Mouse (Mus musculus) neural tube, embryonic 11.5 days (tissue): ENCODE results near the gene Olfr523. TPM values are rescaled to one million over a fixed set of nuclear protein-coding genes. Genes with fewer than 3 reads are reported as not detected.

Experiments
- ATAC-seq: fragments of 200-750 bp; cut with Nextera tagmentation; 2 replicates; pipeline ENCODE4 v1.8.0; 2017; ENCODE audit warnings: moderate number of reproducible peaks, mild to moderate bottlenecking, moderate TSS enrichment, moderate library complexity; ENCODE audit not compliant: insufficient read depth, low FRiP score, low TSS enrichment
- DNase-seq: peaks from one replicate; pipeline ENCODE4 v3.0.0-alpha.2; 2015; ENCODE audit warnings: low spot score
- H3K27ac ChIP-seq: fragments of 300-500 bp; sonication (generic); 2 replicates; pipeline ENCODE4 v1.5.1; 2014; ENCODE audit warnings: low read depth, mild to moderate bottlenecking, low read length
- H3K27me3 ChIP-seq: fragments of 300-500 bp; sonication (generic); 2 replicates; pipeline ENCODE4 v1.6.1; 2014; ENCODE audit warnings: mild to moderate bottlenecking, low read length, mixed read lengths; ENCODE audit not compliant: control insufficient read depth, insufficient read depth
- H3K36me3 ChIP-seq: fragments of 300-500 bp; sonication (generic); 2 replicates; pipeline ENCODE4 v1.6.1; 2014; ENCODE audit warnings: mild to moderate bottlenecking, low read length, moderate library complexity, mixed read lengths; ENCODE audit not compliant: control insufficient read depth, insufficient read depth
- H3K4me1 ChIP-seq: fragments of 300-500 bp; sonication (generic); 2 replicates; pipeline ENCODE4 v1.6.1; 2014; ENCODE audit warnings: low read length, mixed read lengths; ENCODE audit not compliant: control insufficient read depth, insufficient read depth
- H3K4me2 ChIP-seq: fragments of 300-500 bp; sonication (generic); 2 replicates; pipeline ENCODE4 v1.6.1; 2014; ENCODE audit warnings: low read depth, mild to moderate bottlenecking, moderate library complexity
- H3K4me3 ChIP-seq: fragments of 300-500 bp; sonication (generic); 2 replicates; pipeline ENCODE4 v1.5.1; 2014; ENCODE audit warnings: low read depth, low read length
- H3K9ac ChIP-seq: fragments of 300-500 bp; sonication (generic); 2 replicates; pipeline ENCODE4 v1.6.1; 2014; ENCODE audit warnings: mild to moderate bottlenecking, low read length
- H3K9me3 ChIP-seq: fragments of 300-500 bp; sonication (generic); 2 replicates; pipeline ENCODE4 v1.6.1; 2016; ENCODE audit warnings: low read length; ENCODE audit not compliant: control insufficient read depth
- WGBS: fragments of 180-500 bp; shearing (Covaris S2); extraction: QIAGEN DNeasy Blood & Tissue Kit; methylation state at CpG from one replicate; pipeline ENCODE4 v1.1.7; 2014; 5-methylcytosine and 5-hydroxymethylcytosine counted together
- polyA plus RNA-seq: library from polyadenylated mRNA; unstranded; fragments of >200 nt; fragmentation: Nextera tagmentation; extraction: Ambion mirVana; gene quantifications from 2 replicates; pipeline ENCODE4 v1.2.1, GENCODE M21; 2014

The Olfr523 gene
- polyA plus RNA-seq, 1 experiment from 2014 or later, result not detected

- Histone ChIP-seq H3K27ac (no peak overlapping the region), H3K4me3 (no peak overlapping the region), H3K9ac (no peak overlapping the region), H3K4me2 (no peak overlapping the region), H3K36me3 (no peaks in the 10 kb centered on the region), H3K9me3 (no peaks in the 10 kb centered on the region), H3K4me1 (no peaks in the 10 kb centered on the region), H3K27me3 (no peaks in the 10 kb centered on the region)
- no peak for ATAC-seq
- WGBS, result 85% methylated on average over 7 of the region's 7 CpGs
- DNase-seq, result no peak
Observed at GRCm38 (mm10) chr7:140187721-140188390, 14.8 kb downstream of the Olfr523 start.

- DNase-seq (no peak), ATAC-seq (no peak)
- Histone ChIP-seq H3K9me3 (no peaks in the 10 kb centered on the region), H3K4me2 (no peak overlapping the region), H3K4me3 (no peak overlapping the region), H3K27me3 (no peaks in the 10 kb centered on the region), H3K9ac (no peak overlapping the region), H3K27ac (no peak overlapping the region), H3K36me3 (no peaks in the 10 kb centered on the region), H3K4me1 (no peaks in the 10 kb centered on the region)
- WGBS, result 65% methylated on average over 4 of the region's 4 CpGs
Observed at GRCm38 (mm10) chr7:140188391-140189328, 15.6 kb downstream of the Olfr523 start.

GRCm38 (mm10) chr7:140190435-140190834 is 17.4 kb downstream of the Olfr523 start:
- Histone ChIP-seq H3K4me1 (no peaks in the 10 kb centered on the region), H3K9me3 (no peaks in the 10 kb centered on the region), H3K9ac (no peak overlapping the region), H3K4me2 (no peak overlapping the region), H3K36me3 (no peaks in the 10 kb centered on the region), H3K27me3 (no peaks in the 10 kb centered on the region), H3K4me3 (no peak overlapping the region), H3K27ac (no peak overlapping the region)
- WGBS, result 86% methylated on average over 1 of the region's 1 CpGs
- ATAC-seq, result no peak
- DNase-seq, result no peak

GRCm38 (mm10) chr7:140192445-140192844 is 19.4 kb downstream of the Olfr523 start:
- ATAC-seq, result no peak
- Histone ChIP-seq H3K9ac (no peak overlapping the region), H3K27ac (no peak overlapping the region), H3K4me1 (no peaks in the 10 kb centered on the region), H3K9me3 (no peaks in the 10 kb centered on the region), H3K4me2 (no peak overlapping the region), H3K27me3 (no peaks in the 10 kb centered on the region), H3K4me3 (no peak overlapping the region), H3K36me3 (no peaks in the 10 kb centered on the region)
- WGBS, result 59% methylated on average over 2 of the region's 2 CpGs
- no peak for DNase-seq

GRCm38 (mm10) chr7:140192851-140193250 is 19.8 kb downstream of the Olfr523 start:
- Histone ChIP-seq H3K36me3 (no peaks in the 10 kb centered on the region), H3K9ac (no peak overlapping the region), H3K4me1 (no peaks in the 10 kb centered on the region), H3K4me2 (no peak overlapping the region), H3K9me3 (no peaks in the 10 kb centered on the region), H3K27ac (no peak overlapping the region), H3K27me3 (no peaks in the 10 kb centered on the region), H3K4me3 (no peak overlapping the region)
- WGBS, result 83% methylated on average over 2 of the region's 2 CpGs
- DNase-seq (no peak), ATAC-seq (no peak)

- H3K27me3 ChIP-seq, result no peaks in the 10 kb centered on the region
- no peak overlapping the region for H3K4me2 ChIP-seq
- DNase-seq, result no peak
- H3K36me3 ChIP-seq, result no peaks in the 10 kb centered on the region
- H3K9ac ChIP-seq, result no peak overlapping the region
- no peak overlapping the region for H3K27ac ChIP-seq
- no peaks in the 10 kb centered on the region for H3K4me1 ChIP-seq
- H3K4me3 ChIP-seq, result no peak overlapping the region
- WGBS, result 90% methylated on average over 4 of the region's 4 CpGs
- H3K9me3 ChIP-seq, result no peaks in the 10 kb centered on the region
- no peak for ATAC-seq
Observed at GRCm38 (mm10) chr7:140194031-140194430, 21.0 kb downstream of the Olfr523 start.

GRCm38 (mm10) chr7:140196002-140196401 is 23.0 kb downstream of the Olfr523 start:
- no peak overlapping the region for H3K4me3 ChIP-seq
- H3K9me3 ChIP-seq, result no peaks in the 10 kb centered on the region
- no peaks in the 10 kb centered on the region for H3K27me3 ChIP-seq
- no peak overlapping the region for H3K4me2 ChIP-seq
- 87% methylated on average over 8 of the region's 8 CpGs for WGBS
- H3K27ac ChIP-seq, result no peak overlapping the region
- no peaks in the 10 kb centered on the region for H3K4me1 ChIP-seq
- H3K9ac ChIP-seq, result no peak overlapping the region
- ATAC-seq (no peak), DNase-seq (no peak)
- no peaks in the 10 kb centered on the region for H3K36me3 ChIP-seq

- Histone ChIP-seq H3K4me1 (no peaks in the 10 kb centered on the region), H3K4me3 (no peak overlapping the region), H3K9ac (no peak overlapping the region), H3K9me3 (no peaks in the 10 kb centered on the region), H3K27me3 (no peaks in the 10 kb centered on the region), H3K36me3 (no peaks in the 10 kb centered on the region), H3K4me2 (no peak overlapping the region), H3K27ac (no peak overlapping the region)
- no peak for DNase-seq
- ATAC-seq, result no peak
- WGBS, result 90% methylated on average over 4 of the region's 4 CpGs
Observed at GRCm38 (mm10) chr7:140201090-140201489, 28.1 kb downstream of the Olfr523 start.

- ATAC-seq, result no peak
- Histone ChIP-seq H3K9ac (no peak within 1 kb of the TSS), H3K27ac (no peak within 1 kb of the TSS), H3K4me2 (no peak within 1 kb of the TSS), H3K36me3 (no peaks in the 10 kb centered on the region), H3K4me1 (no peaks in the 10 kb centered on the region), H3K9me3 (no peaks in the 10 kb centered on the region), H3K27me3 (no peaks in the 10 kb centered on the region), H3K4me3 (no peak within 1 kb of the TSS)
- DNase-seq, result no peak
Observed at GRCm38 (mm10) chr7:140205864-140206263, 32.8 kb downstream of the Olfr523 start, which contains the start of gene Olfr524. TSS of gene Olfr524 (minus strand) at chr7:140205964.
